Mouse (Mus musculus) right cerebral cortex, postnatal 4 days (tissue): ENCODE measurements at regions not wholly inside any gene's neighbourhood (a gene's known extent, or its start where the extent isn't known, plus 50 kb on each side); places are given as distances from the start of the nearest gene placed in this dataset.

Experiments used
- DNase-seq: peaks from one replicate; pipeline ENCODE4 v3.0.0-alpha.2; 2022

- DNase-seq = no peak
These were observed 189.1 kb upstream of the Atp2b1 start for GRCm38 (mm10) chr10:98725110-98725509.

- no peak for DNase-seq
These were observed 187.1 kb upstream of the Atp2b1 start for GRCm38 (mm10) chr10:98727130-98727529.

GRCm38 (mm10) chr10:98728396-98729030 lies 185.7 kb upstream of the Atp2b1 start:
- DNase-seq = no peak

GRCm38 (mm10) chr10:98733950-98734585 lies 180.1 kb upstream of the Atp2b1 start:
- no peak for DNase-seq

DNA sequence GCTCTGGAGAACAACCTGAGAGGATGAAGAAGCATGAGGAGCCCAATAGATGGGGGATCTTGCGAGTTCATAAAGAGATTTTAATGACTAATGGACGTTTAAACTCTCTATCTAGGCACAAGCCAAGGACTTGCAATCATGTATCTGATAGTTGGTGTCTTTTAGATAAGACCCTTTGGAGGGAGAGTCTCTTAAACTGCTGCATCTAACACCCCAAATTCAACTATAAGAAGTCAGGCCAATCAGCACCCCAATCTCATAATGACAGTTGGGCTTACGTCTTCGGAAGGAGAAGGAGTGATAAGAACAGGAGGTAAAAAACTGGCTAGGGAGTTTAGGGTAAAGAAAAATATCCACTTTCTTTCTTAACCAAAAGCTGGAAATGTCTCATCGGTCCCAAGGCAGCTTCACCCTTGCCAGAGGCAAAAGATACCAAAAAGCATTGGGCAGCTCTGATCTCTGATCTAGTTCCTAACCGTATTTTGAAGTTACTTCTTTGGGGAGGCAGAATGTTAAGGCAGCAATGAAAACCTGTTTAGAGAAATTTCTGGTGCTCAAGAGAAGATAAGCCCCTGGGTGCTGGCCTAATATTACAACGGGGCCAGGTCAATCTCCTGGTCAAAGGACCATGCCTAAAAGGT lies 173.6 kb upstream of the Atp2b1 start:
- no peak for DNase-seq

DNA sequence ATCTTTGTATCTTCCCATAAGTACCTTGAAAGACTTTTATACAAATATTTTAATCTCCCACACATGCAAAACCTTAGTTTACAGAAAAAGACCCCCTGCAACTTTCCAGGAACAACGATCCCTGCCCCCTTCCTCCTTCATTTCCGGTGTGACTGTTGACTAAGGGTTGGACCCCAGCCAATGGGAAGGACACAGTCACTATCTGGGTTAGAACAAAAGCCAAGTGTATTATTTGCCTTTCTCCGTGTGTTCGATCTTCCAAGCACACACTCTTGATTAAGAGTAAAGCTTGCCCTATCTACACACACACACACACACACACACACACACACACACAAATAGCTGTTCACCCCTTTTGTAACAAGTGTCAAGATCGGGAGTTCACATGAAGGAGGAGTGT lies 172.8 kb upstream of the Atp2b1 start:
- no peak for DNase-seq

GRCm38 (mm10) chr10:98742822-98743605 lies 171.2 kb upstream of the Atp2b1 start:
- DNase-seq = peak; percentile 59

GRCm38 (mm10) chr10:98744246-98744645 lies 170.0 kb upstream of the Atp2b1 start:
- DNase-seq = no peak

DNA sequence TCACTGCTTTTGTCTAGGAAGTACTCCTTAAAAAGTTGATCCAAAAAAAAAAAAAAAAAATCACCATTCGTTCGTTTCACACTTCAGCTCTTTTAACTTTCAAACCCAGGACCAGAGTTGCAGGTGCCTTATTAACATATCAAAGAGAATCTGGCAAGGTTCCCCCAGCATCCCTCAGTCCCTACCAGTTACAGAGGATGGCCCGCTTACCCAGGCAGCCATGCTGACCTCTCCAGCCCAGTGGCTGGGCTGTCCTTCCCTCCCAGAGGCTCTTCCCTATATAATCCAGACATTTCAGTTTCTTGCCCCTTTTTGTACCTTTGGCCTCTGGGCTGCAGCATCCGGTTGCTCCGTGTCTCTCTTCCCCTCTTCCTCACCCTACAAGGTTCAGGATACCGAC lies 169.5 kb upstream of the Atp2b1 start:
- no peak for DNase-seq

DNA sequence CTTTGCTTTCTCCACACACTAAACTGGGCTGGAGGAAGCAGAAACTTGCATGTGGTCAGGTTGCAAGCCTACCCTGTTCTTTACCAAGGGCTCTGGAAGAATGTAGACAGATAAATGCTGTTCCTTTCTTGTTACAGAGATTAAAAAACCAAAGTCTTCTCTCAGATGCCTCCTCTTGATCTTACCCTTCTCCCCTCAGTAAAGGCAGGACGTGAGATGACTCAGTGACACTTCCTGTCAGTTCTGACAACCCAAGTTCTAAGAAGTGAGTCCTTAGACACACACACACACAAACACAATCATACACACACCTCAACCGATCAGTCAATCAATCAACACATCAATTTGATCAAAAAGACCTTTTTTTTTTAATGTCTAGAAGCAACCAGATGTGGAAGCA lies 168.8 kb upstream of the Atp2b1 start:
- DNase-seq = no peak

GRCm38 (mm10) chr10:98745861-98746260 lies 168.3 kb upstream of the Atp2b1 start:
- DNase-seq = no peak

GRCm38 (mm10) chr10:98748856-98749583 lies 165.2 kb upstream of the Atp2b1 start:
- DNase-seq = no peak

DNA sequence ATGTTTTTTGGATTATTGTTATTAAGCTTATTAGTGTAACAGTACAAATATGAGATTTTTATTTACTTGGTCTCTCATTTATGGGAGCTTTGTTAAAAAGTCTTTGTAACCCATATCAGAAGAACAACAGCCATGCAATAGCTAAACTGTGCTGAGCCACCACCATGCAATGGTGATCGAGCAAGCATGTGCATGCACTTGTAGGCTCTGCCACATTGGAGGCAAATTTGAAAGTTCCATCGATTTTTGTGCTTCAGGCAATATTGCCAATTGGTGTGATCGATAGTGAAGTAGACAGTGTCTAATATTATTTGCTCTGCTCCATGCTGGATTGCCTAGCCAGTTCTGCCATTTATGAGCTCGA lies 164.6 kb upstream of the Atp2b1 start:
- no peak for DNase-seq

DNA sequence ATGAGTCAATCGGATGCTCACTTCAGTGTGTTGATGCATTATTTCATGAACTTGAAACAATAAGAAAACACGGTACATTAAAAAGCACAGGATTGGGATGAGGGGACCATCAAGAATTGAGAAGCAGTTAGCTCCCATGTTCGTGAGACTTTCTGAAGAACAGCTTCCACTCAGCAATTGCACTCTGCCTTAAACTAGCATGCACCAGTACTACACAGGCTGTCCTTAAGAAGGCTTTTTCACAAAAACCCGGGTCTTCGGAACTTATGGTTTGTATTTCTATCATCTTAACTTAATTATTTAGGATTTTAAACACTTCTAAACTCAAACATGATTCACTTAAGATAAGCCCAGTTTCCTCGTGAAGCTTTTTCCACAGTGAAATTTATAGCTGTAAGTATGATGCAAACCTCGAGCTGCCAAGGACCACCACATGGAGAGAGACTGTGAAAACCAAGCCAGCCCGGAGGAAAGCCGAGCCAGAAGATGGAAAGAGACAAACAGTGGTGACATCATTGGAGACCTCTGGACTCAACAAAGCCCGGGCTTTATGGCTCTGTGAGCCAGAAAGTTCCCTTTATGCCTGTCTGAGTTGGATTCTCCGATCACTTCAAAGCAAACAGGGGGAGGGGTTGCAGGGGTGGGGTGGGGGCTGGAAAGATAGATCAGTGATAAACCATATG lies 162.7 kb upstream of the Atp2b1 start:
- DNase-seq = no peak

- DNase-seq = no peak
These were observed 153.1 kb upstream of the Atp2b1 start for GRCm38 (mm10) chr10:98761080-98761479.

- no peak for DNase-seq
These were observed 148.3 kb upstream of the Atp2b1 start for GRCm38 (mm10) chr10:98765786-98766419.

DNA sequence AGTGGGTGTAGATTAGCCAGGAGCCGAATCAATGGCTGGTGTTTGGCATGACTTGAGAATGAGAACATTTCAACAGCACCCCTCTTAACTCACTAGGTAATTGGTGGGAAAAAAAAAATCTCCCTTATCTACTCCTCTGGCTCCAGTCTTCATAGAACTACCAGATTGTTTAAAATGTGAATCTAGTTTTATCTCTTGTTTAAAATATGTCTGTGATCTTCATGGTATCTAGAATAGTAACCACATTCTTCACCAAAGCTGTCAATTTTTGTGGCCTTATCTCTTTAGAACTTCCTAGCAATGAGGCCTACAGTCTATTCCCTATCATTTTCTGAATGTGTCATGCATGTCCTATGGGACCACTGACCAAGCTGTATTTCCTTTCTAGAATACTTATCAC lies 134.4 kb upstream of the Atp2b1 start:
- DNase-seq = no peak

DNA sequence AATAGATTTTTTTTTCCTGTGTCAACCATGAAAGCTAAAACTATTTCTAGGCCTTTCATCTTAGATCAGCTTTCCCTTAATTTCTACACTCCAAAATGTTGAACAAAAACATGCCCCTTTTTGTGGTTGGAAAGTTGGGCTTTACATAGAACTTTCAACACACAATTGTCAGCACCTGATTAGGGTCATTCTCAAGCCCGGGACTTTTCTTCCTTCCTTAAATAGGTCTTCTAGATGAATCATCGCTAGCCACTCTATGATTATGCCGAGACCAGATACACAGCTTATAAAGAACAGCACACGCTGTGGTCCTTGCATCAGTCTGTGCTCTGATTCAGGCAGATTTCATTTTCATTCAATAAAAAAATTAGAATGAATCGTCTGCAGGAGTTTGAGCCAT lies 133.3 kb upstream of the Atp2b1 start:
- no peak for DNase-seq

- no peak for DNase-seq
These were observed 132.3 kb upstream of the Atp2b1 start for GRCm38 (mm10) chr10:98781888-98782351.

DNA sequence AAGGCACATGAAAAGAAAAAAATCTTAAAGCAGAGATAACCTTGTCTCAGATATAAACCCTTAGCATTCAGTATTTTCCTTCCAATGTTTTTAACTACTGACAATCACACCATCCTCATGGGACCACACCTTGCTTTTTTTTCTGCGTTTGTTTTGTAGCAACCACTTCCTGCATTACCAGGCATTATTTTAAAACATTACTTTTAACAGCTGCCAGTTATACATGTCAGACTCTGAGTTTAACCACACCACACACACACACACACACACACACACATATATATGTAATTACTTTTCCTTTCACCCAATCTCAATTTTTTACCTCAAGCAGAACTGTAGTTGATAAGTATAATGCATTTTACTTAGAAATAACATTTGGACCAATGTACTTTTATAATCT lies 128.8 kb upstream of the Atp2b1 start:
- no peak for DNase-seq

DNA sequence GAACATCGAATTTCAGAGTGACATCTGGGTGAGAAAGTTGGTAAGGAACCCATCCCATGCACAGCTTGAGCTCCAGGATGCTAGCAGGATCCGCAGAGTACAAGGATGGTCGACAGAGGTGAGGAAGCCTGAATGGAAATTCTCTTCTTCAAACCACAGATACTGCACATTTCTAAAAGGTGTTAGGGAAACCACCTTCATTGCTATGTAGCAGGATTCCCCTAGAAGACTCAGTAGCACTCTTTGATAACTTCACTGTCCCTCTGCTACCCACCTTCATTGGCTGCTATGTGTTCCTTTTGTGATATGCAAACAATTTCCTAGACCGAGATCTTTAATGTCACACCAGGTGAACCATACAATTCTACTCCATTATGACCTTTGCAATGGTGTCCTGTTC lies 128.1 kb upstream of the Atp2b1 start:
- no peak for DNase-seq

GRCm38 (mm10) chr10:98789763-98790162 lies 124.4 kb upstream of the Atp2b1 start:
- DNase-seq = no peak
